Mouse (Mus musculus): ENCODE data around the gene Mpnd. TPM values are rescaled to one million over a fixed set of nuclear protein-coding genes. Genes with fewer than 3 reads are reported as not detected.

Gene Mpnd
- total RNA-seq, 2 experiments from 2014 or later: 112 to 119 TPM

DNA sequence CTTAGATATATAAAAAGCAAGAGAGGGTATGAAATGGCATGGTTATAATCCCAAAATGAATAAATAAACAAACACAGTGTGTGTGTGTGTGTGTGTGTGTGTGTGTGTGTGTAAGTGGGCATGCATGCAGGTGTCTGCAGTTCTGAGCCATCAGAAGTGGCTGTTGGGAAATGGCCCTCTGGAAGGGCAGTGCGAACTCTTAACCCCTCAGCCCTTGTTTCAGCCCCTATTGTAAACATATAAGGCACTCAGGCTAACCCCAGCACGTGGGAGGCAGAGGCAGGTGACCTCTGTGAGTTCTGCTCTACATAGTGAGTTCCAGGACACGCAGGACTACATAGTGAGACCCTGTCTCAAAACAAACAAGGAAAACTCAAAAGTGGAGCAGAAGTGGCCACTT lies 28.2 kb upstream of the Mpnd start:
- no peak for DNase-seq (ENCODE audit: low spot score in 2 of 2)

DNA sequence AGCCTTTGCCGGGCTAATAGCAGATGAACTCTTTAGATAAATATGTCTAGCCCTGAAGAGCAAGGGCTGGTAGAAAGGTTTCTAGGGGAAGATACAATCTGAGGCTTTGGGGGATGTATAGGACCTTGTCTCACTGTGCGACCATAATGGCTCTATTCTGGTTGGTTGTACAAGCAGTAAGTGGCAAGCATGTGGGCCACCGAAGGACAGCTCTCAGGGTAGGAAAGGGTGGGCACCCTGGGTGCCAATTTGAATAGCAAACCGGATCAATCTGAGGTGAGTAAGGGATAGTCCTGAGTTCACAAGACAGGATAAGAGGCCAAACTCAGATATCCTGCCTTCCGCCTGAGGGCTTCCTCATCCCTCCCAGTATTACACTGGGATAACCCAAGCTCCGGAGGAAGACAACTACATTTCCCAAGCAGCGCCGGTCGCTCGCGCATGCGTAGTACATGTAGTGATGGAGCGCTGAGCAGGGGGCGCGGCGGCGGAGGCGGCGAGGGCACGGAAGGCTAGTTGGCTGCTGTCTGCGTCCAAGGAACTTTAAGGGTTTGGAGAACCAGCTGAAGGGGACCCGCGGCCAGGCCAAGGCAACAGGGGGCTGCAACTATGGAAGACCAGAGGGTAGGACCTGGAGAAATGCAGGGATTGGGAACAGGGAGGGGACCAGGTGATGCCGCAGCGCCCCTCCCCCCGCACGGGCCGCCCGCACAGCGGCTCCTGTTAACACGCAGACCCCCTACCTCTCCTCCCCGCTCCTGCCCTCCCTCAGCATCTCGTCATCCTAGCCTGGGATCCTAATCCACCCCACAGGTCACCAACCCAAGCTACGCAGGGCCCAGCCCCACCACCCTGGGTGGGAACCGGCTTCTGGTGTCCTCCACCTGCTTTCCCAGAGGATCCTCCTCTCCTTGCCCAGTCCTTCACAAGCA lies 19.2 kb upstream of the Mpnd start, which contains the start of gene Fsd1:
Fsd1 (plus strand) TSS at position 480 of the 932 bp plus-strand sequence.
- peak; percentile 82 to 90 for DNase-seq (ENCODE audit: low spot score in 2 of 2)

DNA sequence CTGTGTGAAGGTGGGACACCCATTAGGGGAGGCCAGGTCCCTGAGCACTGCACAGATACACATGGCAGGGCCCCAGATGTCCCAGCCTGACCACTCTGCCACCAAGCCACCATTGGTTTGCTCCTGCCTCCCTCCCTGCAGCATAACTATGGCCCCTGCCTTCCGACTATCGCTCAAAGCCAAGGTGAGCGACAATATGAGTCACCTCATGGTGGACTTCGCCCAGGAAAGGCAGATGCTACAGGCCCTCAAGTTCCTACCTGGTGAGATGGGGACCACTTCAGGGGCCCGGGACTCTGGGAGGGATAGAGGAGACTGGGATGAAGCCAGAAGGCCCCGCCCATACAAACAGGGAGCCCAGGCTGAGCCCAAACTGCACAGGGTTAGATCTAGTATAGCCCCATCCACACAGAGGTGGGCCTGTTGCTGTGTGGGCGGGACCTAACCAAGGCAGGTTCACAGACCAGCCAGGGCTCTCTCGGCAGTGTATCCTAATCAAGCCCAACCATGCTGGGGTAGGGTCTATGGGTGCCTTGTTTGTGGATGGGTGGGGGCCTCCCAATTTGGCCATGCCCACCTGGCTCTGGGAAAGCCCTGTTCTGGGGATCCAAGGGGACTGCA lies 15.1 kb upstream of the Mpnd start:
- no peak for DNase-seq (ENCODE audit: low spot score in 2 of 2)

DNA sequence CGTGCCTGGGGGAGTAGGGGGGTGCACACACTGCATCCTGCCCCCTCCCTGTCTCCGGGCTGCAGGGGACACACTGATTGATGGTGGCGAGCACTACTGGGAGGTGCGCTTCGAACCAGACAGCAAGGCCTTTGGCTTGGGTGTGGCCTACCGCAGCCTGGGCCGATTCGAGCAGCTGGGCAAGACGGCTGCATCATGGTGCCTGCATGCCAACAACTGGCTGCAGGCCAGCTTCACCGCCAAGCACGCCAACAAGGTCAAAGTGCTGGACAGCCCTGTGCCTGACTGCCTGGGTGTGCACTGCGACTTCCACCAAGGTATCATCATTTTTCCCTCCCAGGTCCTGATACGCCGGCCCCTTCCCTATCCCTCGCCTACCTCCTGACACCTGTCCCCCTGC lies 9.5 kb upstream of the Mpnd start:
- DNase-seq (ENCODE audit: low spot score in 2 of 2): no peak

DNA sequence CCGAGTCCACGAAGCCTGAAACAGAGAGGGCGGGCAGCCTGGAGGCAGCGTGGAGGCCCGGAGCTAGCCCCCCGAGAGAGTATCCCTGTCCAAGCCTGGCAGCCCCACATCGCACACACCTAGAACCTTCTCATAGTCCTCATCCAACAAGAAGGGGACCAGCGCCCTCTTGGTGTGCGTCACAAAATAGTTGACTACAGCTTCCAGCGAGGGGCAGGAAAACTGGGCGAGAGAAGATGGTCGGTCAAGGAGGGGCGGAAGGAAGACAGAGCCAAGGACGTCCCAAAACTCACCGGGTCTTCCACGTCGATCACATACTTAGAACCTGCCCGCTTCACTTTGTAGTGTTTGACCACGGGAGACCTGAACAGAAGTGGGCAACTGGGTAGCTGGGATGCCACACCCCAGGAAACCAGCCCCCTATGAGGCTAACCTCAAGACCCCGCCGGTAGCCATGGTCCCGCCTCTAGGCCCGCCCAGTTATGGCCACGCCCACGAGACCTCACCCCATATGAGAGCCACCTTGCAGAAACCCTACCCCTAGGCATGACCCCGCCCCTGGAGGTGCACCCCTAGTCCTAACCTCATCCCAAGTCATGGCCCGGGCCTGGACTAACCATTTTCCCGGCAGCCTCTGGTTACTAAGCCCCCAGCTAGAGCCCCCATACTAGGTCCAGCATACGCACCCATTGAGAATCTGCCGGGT lies 5.6 kb upstream of the Mpnd start:
- DNase-seq (ENCODE audit: low spot score in 2 of 2): no peak

DNA sequence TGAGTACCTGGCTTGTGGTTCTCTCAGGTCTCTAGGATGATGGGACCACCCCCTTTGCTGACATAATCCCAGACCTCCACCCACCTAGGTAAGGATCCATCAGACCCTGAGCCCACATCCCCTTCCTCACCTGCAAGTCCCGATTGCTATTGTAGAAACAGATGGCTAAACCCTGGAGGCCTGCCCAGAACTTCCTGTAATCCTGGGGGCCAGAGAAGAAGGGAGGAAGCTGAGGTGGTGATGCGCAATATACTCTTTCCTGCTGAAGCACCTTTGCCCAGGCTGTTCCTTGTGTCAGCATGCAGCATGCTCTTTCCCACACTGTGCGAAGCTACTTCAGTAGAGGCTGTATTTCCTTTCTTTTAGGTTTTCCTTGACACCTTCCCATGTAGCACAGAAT lies 2.5 kb upstream of the Mpnd start:
- no peak for DNase-seq (ENCODE audit: low spot score in 2 of 2)

DNA sequence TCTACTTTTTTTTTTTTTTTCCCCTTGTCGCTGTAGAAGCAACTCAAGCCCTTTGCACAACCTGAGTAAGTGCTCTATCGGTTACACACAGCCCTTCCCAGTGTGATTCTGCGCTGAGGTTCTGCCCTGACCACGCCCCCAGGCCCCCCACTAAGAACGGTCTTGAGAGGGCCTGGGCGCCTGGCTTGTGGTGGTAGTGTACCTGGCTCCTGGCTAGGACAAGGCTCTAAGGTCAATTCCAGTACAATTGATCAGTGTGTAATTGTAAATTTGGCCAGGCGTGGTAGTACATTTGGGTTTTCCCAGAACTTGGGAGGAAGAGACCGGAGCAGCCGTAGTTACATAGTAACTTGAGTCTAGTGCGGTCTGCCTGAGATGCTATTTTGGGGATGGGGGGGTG lies 1.4 kb downstream of the Mpnd start:
- DNase-seq (ENCODE audit: low spot score in 2 of 2): no peak

DNA sequence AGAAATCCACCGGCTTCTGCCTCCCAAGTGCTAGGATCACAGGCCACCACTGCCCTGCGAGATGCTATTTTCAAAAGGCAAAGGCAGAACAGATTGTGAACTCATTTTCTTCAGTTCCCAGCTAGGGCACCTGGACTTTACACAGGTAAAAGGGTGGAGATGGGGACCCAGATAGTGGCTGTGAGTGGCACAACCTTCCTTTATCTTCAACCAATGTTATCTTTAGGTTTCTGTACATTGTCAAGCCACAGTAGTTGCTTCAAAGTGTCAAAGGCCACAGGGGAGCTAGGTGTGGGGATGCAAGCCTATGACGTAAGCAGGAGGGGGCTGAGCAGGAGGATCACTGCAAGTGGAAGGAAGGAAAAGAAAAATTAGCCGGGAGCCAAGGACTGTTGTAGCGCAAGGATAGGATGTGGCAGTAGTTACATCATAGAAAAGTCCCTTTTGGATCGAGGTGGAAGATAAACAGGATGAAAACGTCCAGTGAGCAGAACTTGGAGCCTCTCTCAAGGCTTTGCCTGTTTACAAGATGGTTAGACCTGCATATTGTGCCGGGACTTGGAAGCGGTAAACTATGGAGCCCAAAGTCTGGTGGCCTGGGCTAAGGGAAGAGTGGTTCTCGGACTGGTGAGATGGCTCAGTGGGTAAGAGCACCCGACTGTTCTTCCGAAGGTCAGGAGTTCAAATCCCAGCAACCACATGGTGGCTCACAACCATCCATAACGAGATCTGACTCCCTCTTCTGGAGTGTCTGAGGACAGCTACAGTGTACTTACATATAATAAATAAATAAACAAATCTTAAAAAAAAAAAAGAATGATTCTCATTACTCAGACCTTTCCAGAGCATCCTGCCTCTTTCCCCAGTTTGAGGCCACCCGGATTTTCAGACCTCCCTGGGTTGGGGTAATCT lies 2.2 kb downstream of the Mpnd start:
- no peak for DNase-seq (ENCODE audit: low spot score in 2 of 2)

DNA sequence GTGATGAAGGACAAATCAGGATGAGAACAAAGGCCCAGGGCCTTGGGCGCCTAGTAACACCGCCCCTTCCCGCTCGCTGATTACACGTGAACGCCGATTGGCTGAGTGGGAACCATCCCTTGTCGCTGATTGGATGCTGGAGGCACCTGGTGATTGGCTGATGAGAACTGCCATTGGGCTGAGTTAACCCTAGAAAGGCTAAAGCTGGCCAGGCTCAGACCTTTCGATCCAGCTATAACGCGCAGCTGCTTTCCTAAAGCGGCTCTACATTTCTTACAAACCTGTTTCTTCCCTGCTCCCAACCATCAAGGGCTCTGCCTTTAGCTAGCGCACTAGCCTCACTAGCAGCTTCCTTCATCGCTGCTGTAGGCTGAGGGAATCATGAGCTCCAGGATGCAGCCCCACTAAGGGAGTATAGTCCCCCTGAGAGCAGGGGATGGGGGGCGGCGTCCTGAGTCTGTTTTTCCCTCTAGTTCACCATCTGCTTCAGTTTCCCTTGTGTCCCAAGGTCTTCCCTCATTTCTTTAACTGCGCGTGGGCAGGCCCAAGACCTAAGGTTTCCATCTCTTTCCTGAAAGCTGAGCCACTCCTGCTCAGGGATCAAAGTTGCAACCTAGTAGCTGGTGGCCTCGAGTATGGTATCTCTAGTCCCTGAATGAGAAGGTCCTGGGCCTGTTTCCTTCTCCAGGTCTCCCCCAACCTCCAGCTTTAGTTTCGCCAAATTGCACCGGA lies 3.0 kb downstream of the Mpnd start:
- peak; percentile 92 to 97 for DNase-seq (ENCODE audit: low spot score in 2 of 2)

DNA sequence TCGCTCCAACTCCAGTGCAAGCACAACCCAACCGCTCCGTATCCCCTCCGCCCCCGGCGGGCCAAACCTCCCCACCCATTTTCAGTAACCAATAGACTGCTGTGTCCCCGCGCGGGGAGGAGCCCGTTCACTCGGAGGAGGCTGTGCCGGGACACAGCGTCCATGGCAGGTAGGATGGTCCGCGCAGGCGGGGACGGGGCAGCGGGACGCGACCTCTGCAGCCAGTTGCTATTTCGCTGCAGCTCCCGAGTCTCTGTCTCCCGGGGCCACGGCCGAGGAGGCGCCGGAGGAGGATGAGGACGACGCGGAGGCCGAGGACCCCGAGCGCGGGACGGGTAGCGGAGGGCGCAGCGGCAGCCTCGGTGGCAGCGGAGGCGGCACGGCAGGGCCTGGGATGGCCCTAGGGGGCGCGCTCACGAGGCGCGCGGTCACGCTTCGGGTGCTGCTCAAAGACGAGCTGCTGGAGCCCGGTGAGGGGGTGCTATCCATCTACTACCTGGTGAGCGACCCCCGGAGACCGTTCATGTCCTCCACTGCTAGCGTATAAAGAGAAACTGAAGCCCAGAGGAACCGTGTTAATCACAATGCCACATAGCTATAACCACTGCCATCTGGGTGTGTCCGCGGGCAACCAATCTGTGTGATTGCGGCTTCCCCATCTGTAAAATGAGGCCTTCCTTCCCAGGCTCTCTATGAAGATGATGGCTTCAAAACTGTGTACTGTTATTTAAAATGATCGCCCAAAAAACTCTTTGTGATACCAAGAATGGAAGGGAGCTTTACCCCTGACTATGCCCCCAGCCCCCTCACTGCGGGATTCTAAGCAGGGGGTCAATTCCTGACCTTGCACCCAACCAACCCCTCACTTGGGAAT lies 3.8 kb downstream of the Mpnd start:
- peak; percentile 93 to 94 for DNase-seq (ENCODE audit: low spot score in 2 of 2)

DNA sequence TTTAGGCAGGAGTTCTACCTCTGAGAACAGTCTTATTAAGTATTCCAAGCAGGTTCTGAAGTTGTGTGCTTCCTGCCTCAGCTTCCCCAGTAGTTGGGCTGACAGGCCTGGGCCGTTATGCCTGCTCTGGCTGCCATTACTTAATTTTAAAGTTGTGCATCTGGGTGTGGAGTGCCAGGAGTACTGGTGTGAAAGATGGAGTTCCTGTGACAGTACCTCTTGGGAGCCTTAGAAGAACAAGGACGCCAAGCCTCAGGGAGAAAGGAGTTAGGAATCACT lies 4.4 kb downstream of the Mpnd start:
- DNase-seq (ENCODE audit: low spot score in 2 of 2): no peak

DNA sequence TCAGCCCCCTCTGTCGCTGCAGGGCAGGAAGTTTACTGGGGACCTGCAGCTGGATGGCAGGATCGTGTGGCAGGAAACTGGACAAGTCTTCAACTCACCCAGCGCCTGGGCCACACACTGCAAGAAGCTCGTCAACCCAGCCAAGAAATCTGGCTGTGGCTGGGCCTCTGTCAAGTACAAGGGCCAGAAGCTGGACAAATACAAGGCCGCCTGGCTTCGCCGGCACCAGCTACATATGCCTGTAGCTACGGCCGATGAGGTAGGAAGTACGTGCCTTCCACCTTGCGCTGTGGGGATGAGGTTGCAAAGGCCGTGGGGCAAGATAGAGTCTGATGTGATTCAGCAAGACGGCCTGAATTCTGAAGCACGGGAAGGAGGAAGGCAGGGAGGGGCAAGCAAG lies 4.7 kb downstream of the Mpnd start:
- no peak for DNase-seq (ENCODE audit: low spot score in 2 of 2)

DNA sequence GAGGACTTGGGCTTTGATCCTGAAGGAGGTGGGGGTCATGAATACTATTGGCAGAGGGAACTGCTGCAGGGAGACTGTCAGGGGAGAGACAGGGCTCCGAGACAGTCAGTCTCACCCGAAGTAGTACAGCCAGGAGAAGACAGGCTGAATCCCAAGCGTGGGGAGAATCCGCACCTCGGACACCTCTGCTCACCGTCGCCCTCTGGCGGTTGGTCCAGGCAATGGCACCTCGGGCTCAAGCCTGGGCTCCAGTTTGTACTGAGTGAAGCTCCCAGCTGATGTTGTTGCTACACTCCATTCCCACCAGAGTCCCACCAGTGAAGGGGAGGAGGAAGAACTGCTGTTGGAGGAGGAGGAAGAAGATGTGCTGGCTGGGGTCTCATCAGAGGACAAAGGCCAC lies 5.2 kb downstream of the Mpnd start:
- peak in 1 of 2 experiments; percentile 71 for DNase-seq (ENCODE audit: low spot score in 2 of 2)

DNA sequence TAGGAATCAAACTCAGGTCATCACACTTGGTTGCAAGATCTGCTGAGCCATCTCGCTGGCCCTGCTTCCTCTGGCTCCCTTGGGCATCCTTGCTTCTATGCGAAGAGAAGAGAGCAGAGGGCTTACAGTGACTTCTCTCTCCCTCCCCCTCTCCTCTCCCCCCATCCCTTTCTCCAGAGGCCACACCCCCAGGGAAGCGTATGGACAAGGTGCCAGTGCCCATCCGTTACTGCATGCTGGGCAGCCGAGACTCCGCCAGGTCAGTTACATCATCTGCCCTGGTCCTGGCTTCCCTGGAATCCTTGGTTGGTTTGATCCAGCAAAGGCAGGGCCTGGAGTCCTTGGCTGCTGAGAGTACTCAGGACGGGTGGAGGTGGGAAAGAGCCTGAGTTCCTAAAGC lies 5.9 kb downstream of the Mpnd start:
- no peak for DNase-seq (ENCODE audit: low spot score in 2 of 2)

DNA sequence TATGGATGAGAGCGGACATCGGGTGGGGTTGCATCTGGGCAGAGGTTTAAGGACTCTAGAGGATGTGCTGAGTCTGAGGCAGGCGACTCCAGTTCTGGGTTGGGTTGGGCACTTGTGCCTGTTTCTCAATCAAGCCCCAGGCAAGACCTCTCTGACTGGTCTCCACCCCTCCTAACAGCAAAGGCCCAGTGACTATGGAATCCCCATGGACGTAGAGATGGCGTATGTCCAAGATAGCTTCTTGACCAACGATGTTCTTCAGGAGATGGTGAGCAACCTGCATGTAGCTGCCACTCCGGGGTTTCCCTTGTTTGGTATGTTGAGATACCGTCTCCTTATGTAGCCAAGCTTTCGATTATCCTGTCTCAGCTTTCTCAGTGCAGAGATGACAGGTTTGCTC lies 9.8 kb downstream of the Mpnd start:
- DNase-seq (ENCODE audit: low spot score in 2 of 2): no peak

DNA sequence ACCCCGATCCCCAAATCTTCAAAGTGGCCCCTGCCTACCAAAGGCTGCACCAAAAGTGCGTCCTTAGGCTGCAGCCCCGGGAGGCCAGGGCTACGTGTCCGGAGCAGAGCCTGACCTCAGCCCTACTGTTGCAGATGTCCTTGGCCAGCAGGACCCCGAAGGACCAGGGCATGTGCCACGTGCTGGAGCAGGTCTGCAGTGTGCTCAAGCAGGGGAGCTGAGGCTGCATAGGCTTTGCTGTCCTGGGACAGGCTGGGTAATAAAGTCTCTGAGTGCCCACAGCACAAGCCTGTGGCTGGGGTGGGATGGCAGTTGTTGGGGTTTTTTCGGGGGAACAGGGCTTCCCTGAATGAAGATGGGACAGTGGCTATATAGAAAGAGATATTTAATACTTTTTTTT lies 10.9 kb downstream of the Mpnd start:
- no peak for DNase-seq (ENCODE audit: low spot score in 2 of 2)

DNA sequence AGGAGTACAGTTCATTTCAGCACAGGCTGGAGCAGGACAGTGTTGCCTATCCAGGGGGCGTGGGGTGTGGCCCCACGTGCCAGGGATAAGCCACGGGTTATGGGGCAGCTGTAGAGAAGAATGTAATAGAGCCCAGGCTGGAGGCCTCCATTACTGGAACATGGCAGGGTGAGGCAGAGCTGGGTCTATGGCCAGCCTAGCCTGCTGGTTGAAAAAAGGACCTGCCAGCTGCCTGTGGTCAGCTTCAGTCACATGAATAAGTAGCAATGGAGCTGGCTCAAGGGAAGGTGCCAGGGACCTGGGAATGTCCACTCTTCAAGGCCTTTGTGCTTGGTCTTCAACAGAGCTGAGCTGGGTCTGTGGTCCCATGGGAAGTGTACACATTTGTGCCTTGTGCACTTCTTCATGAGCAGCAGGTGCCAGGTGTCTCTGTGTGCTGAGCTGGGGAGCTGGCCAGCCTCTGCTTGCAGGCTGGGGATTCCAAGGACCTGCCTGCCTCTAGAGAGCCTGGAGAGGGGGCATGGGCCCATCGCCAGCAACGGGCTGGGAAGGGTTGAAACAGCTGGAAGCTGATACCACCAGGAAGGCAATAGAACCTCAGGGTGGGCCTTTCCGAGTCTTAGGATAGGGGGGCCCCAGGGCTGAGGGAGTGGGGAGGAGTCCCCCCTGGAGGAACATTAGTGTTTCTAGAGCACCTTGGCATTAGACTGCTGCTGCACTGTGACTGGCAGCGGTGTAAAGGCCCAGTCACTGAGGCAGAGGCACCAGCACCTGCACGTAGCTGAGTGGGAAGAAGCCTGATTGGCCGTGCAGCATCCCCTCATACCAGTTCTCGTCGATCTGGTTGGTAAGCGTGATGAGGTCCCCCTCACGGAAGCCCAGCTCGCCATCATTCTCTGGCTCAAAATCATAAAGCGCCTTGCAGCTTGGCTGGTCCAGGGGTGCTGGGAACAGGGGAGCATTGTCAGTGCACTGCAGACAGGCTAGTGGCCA lies 11.6 kb downstream of the Mpnd start:
- DNase-seq (ENCODE audit: low spot score in 2 of 2): no peak

DNA sequence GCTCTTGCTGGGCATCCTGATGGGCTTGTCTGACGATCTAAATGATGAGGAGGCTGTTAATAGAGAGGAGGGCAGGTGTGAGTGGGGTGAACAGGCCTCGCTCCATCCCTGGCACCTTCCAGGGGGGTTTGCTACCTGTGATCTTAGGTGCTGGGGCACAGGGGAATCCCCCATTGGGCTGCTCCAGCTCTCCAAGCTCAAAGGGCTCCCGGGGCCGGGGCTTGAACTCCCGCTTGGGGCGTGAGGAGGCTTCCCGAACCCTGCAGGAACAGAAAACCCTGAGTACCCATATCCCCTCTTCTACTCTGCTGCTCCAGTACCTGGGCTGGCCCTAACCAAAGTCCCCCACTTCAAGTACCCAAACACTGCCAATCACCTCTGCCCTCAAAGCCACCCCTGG lies 12.3 kb downstream of the Mpnd start:
- DNase-seq (ENCODE audit: low spot score in 2 of 2): no peak
